Mouse (Mus musculus): ENCODE results near the gene Ccdc78.
A peak's percentile ranks its signal among the peaks of the same experiment; 100 is the strongest.
"Not testable (repeated sequence)": the region's sequence is repeated elsewhere in the genome, so short reads cannot be mapped to it uniquely, and the experiment has no call there.

The Ccdc78 gene

GRCm38 (mm10) chr17:25786280-25786679, at the start of gene Ccdc78:
TSS of gene Ccdc78 (plus strand) at chr17:25786580.
- DNase-seq (ENCODE audit: low read depth, low spot score): no peak

GRCm38 (mm10) chr17:25738861-25739260, 47.5 kb upstream of the Ccdc78 start:
- DNase-seq (ENCODE audit: low read depth, low spot score): no peak

- not testable (repeated sequence) for DNase-seq (ENCODE audit: low read depth, low spot score)
Observed at GRCm38 (mm10) chr17:25741471-25741870, 44.9 kb upstream of the Ccdc78 start.

GRCm38 (mm10) chr17:25743831-25744230, 42.5 kb upstream of the Ccdc78 start:
- no peak for DNase-seq (ENCODE audit: low read depth, low spot score)

- DNase-seq (ENCODE audit: low read depth, low spot score): no peak
Observed at GRCm38 (mm10) chr17:25744311-25744710, 42.1 kb upstream of the Ccdc78 start.

- DNase-seq (ENCODE audit: low read depth, low spot score): no peak
Observed at GRCm38 (mm10) chr17:25748238-25748637, 38.1 kb upstream of the Ccdc78 start.

GRCm38 (mm10) chr17:25749314-25749713, 37.1 kb upstream of the Ccdc78 start:
- no peak for DNase-seq (ENCODE audit: low read depth, low spot score)

GRCm38 (mm10) chr17:25751446-25751845, 34.9 kb upstream of the Ccdc78 start:
- no peak for DNase-seq (ENCODE audit: low read depth, low spot score)

- no peak for DNase-seq (ENCODE audit: low read depth, low spot score)
Observed at GRCm38 (mm10) chr17:25754241-25754640, 32.1 kb upstream of the Ccdc78 start, which contains the start of gene Msln. TSS of gene Msln (minus strand) at chr17:25754378.

- no peak for DNase-seq (ENCODE audit: low read depth, low spot score)
Observed at GRCm38 (mm10) chr17:25755086-25755485, 31.3 kb upstream of the Ccdc78 start.

- no peak for DNase-seq (ENCODE audit: low read depth, low spot score)
Observed at GRCm38 (mm10) chr17:25755627-25756377, 30.6 kb upstream of the Ccdc78 start.

GRCm38 (mm10) chr17:25756378-25757242, 29.8 kb upstream of the Ccdc78 start:
- DNase-seq (ENCODE audit: low read depth, low spot score): no peak

GRCm38 (mm10) chr17:25757691-25758090, 28.7 kb upstream of the Ccdc78 start:
- no peak for DNase-seq (ENCODE audit: low read depth, low spot score)

- DNase-seq (ENCODE audit: low read depth, low spot score): no peak
Observed at GRCm38 (mm10) chr17:25760148-25760547, 26.2 kb upstream of the Ccdc78 start.

- DNase-seq (ENCODE audit: low read depth, low spot score): no peak
Observed at GRCm38 (mm10) chr17:25761561-25761970, 24.8 kb upstream of the Ccdc78 start.

- DNase-seq (ENCODE audit: low read depth, low spot score): no peak
Observed at GRCm38 (mm10) chr17:25762591-25762990, 23.8 kb upstream of the Ccdc78 start.

- DNase-seq (ENCODE audit: low read depth, low spot score): no peak
Observed at GRCm38 (mm10) chr17:25765886-25766285, 20.5 kb upstream of the Ccdc78 start.

GRCm38 (mm10) chr17:25769331-25769730, 17.0 kb upstream of the Ccdc78 start:
- DNase-seq (ENCODE audit: low read depth, low spot score): no peak

- DNase-seq (ENCODE audit: low read depth, low spot score): peak; percentile 96
Observed at GRCm38 (mm10) chr17:25773549-25774120, 12.7 kb upstream of the Ccdc78 start, which contains the start of gene Narfl. TSS of gene Narfl (plus strand) at chr17:25773776.

- DNase-seq (ENCODE audit: low read depth, low spot score): no peak
Observed at GRCm38 (mm10) chr17:25775318-25776062, 10.9 kb upstream of the Ccdc78 start.

- DNase-seq (ENCODE audit: low read depth, low spot score): no peak
Observed at GRCm38 (mm10) chr17:25777948-25778347, 8.4 kb upstream of the Ccdc78 start.
